Mouse (Mus musculus) fat pad, adult 2 months (tissue): ENCODE measurements around the gene Nedd9.
A peak's percentile ranks its signal among the peaks of the same experiment; 100 is the strongest.

Experiments used
- DNase-seq: peaks from one replicate; pipeline ENCODE4 v3.0.0-alpha.2; 2011; ENCODE audit warnings: low read depth, low spot score; ENCODE audit errors: extremely low read depth

Nedd9 gene

GRCm38 (mm10) chr13:41457030-41457797, 29.9 kb downstream of the Nedd9 start:
- DNase-seq = no peak

DNA sequence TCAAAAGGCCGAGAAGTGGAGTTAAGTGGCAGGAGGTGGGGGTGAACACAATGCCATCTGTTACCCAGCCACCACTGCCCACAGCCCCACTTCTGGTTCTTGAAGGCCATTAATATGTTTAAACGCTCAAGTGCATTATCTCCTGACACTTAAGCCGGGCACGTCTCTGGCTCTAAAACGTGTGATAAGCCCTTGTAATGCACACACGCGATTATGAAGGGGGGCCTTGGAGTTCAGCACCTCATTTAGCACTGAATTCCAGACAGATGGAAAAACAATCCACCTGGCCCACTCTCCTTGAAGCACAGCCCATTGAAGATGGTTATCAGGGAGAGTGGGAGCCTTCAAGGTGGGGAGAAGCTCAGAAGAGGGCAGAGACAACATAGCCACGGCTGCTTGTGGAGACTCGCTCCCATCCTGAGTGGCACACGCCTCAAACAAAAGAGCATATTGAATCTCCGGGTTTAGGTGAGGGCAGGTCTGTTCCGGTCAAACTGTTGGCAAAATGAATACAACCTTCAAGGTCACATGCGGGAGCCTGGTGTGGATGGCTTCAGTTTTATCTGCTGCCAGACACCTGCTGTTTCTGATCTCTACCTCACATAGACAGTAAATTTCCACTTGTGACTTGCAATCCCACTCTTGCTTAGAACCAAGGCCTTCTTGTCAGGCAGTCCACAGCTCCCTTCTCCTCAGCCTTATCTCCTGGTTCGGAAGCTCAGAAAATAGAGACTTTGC, 30.7 kb downstream of the Nedd9 start:
- DNase-seq = no peak

DNA sequence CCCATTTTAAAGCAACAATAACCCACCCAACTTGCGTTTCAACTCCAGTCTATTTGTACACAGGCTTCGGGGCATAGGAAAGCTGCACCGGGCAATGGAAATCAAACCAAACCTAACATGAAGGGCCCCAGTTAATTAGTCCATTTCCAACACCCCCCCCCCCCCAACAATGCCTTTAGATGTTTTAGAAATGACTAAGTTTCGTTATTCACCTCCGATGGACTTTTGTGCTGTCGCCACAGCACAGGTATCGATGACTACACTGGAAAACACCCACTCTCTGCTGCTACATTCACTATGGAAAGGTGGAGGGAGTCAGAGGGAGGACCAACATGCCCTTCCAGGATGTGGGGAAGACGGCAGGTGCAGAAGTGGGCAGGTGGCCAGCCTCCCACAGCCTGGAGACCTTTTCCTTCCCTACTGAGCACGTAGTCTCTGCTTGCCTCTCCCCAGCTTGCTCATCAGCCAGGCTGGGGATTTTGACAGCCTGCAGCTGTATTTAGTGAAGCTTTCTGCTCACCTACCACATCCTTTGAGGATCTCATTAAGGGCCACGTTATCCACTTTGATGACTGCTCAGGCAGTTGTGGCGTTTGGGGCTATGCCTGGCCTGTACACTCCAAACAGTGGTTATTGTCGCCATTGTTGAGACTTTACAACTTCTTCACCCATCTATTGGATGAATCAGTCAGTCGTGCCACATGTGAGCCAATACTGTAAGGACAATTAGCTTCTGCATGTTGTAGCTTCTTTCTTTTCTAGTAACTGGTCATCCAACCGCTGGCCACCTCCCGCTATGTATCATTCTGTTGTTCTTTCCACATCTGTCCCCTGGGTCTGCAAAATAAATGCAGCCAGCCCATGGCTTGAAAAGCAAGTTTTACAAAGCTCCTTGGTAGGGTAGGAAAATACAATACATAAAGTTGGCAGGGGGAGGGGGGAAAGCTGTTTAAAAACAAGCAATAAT, 33.7 kb downstream of the Nedd9 start:
- DNase-seq = no peak

GRCm38 (mm10) chr13:41450821-41451220, 36.3 kb downstream of the Nedd9 start:
- no peak for DNase-seq

DNA sequence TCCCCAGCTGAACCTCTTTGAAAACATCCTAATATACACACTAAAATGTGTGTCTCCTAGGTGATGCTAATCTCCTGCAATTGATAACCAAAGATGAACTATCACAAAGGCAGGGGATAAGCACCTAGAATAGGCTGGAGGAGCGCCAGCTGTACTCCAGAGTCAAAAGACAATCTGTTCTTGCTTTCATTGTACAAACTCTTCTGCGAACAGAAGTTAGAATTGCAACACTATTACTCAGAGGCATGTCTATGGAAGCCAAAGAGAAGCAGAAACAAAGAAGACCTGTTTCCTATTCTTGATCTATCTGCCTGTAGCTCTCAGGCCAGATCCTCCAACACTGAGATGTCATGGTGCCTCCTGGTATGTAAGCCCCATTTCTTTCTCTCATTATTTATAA, 38.0 kb downstream of the Nedd9 start:
- peak; percentile 87 for DNase-seq

DNA sequence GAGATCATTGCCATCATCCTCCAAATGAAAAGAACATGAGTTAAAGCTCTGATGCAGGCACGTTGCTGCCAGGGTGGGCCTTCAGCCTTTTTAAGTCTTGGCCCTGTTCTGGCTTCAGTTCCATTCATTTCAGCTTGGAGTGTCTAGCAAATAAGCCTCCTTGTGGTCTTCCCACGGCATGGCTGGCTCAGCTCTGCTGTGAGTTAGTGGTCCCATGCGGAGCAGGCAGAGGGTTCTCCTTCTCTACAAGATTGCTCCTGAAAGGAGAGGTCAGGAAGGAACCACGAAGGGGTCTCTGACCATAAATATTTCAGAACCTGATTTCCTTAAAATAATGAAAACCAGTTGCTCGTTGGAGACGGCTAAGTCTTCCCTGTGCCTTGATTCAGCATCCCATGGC, 40.0 kb downstream of the Nedd9 start:
- no peak for DNase-seq

DNA sequence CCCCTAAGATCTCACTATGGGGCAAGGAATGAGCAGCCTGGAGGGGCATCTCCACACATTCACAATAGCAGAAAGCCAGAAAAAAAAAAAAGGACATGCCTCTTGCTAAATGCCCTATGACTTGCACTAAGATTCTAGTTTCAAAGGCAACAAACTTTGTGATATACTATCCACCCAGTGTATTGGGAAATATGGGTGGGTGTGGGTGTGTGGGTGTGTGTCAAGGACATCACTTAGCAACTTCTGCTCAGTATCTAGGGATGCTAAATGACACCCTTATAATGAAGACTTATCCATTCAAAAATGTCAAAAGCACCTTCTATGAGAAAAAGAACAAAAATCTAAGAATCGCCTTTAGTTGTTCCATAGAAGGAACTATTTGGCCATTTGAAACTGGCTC, 40.6 kb downstream of the Nedd9 start:
- no peak for DNase-seq

- DNase-seq = no peak
Measured at GRCm38 (mm10) chr13:41445067-41445808, 41.9 kb downstream of the Nedd9 start.

GRCm38 (mm10) chr13:41444230-41444629, 42.9 kb downstream of the Nedd9 start:
- DNase-seq = no peak

- no peak for DNase-seq
Measured at GRCm38 (mm10) chr13:41442145-41442544, 45.0 kb downstream of the Nedd9 start.

DNA sequence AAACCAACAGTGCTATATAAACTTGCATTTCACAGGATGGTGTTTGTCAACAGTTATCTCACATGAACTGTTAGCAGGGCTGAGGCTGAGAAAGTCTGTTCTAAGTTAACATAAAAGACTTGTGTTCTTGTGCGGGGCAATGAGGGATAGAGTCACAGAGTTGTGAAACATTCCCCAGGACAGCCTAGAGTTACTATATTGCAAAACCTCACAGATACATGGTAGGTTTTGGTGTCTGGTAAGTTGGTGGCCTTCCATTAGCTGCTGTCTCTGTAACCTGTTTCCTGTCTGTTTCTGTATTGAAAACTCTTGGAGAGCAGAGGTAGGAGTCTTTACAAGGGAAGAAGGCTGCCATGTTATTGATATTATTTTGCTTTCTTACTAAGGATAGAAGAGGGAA, 47.0 kb downstream of the Nedd9 start:
- DNase-seq = no peak

- no peak for DNase-seq
Measured at GRCm38 (mm10) chr13:41437390-41437789, 49.8 kb downstream of the Nedd9 start.

DNA sequence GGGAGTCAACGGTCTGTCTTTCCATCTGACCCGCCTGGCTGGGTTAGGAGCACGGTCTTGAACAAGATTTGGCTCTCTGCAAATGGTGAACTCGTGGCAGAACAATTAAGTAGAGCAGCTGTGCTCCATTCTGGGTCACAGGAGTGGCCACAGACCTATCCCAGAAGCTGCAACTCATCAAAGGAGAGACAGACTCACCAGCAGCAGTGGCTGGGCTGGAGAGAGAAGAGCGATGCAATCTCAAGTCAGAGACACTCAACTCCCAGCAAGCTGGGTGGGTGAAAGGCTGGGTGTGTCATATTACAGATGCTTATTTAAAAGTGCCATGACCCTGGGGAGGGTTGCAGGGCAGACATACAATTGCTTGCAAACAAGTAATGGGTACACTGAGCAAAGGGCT, 50.4 kb downstream of the Nedd9 start:
- DNase-seq = no peak

GRCm38 (mm10) chr13:41433201-41433600, 54.0 kb downstream of the Nedd9 start:
- no peak for DNase-seq

DNA sequence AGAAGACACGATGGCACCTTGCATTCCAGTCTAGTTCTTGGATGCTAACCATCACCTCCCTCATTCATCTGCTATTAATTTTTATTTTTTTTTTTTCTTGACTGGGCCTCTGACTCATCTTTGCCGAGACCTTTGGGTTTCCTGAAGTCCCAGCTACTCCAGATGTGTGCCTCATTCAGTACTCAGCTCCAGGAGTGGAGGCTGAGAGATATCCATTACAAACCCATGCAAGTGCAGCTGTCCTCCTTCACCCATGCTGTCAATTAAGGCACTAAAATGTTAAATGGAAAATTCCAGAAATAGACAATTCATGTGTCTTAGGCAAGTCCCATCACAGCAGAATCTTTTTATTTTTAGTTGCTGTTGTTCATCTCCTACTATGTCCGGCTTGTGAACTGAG, 55.4 kb downstream of the Nedd9 start:
- DNase-seq = no peak

DNA sequence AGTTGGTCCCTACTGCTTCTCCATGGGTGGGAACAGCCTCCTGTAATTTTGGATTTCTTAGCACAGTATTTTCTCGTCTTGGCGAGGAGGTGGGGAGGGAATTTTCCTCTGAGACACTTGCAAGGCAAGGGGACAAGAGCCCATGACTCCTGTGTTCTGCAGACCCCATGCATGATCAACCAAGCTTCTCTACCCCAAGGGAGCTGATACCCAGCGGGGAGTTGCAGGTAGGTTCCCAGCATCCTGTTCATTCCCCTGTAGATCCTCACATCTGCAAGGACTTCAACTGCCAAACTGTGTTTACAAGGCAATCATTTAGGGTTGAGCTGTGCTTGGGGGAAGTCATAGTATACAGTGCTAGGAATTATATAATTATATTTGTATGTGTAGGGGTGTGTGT, 60.1 kb downstream of the Nedd9 start:
- no peak for DNase-seq

- no peak for DNase-seq
Measured at GRCm38 (mm10) chr13:41423463-41424074, 63.6 kb downstream of the Nedd9 start.

DNA sequence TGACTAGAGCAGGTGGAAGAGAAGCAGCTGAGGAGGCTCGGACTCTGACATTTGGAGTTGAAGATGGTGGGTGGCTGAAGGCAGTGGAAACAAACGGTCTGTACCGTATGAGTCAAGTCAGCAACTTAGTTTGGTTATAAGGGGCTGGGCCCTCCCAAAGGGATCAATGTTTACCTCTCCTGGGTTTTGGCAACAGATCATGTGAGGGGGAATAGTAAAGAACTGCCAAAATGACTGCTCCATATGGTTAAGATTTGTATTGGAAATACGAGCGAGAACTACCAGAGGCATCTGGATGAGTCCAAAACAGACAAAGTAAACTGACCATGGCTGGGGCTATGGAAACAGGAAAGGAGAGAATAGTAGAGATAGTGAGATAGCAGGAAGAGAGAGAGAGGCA, 64.6 kb downstream of the Nedd9 start:
- no peak for DNase-seq

GRCm38 (mm10) chr13:41420376-41420775, 66.8 kb downstream of the Nedd9 start:
- no peak for DNase-seq

DNA sequence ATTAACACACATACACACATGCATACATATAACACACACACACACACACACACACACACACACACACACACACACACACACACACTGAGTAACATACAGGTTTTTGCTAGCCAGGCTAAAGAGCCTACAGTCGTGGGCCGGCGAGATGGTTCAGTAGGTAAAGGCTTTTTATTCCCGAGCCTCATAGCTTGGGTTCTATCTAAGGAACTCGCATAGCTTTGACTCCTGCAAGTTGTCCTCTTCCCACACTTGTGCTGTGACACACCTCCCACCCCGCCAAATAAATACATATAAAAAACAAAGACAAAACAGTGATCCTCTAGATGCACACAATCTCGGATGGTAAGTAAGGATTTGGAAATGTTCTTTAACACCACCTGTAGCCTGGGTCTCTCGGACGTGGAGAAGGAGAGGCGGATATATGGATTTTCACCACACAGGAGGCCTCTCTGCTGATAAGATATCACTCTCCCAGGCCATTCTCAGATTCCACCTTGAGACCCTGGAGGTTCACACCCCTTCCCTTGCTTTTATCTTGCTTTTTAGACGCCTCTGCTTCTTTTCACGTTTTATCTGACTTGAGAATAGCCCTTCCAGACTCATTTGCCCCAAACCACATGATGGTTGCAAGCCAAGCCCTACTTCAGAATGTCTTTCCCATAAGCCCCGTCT, 68.8 kb downstream of the Nedd9 start:
- DNase-seq = no peak
